Mouse (Mus musculus) thymus, postnatal 36 days (tissue): ENCODE data around the gene Rab3c.

Source experiments
- DNase-seq, 2 experiments: peaks; one replicate each; pipeline ENCODE4 v3.0.0; 2022; ENCODE audit warnings: mixed read lengths in 2 of 2

Rab3c gene

GRCm38 (mm10) chr13:110184963-110185685 is 95.7 kb downstream of the Rab3c start:
- no peak for DNase-seq

GRCm38 (mm10) chr13:110175651-110176050 is 105.1 kb downstream of the Rab3c start:
- DNase-seq = no peak

- no peak for DNase-seq
Measured at GRCm38 (mm10) chr13:110169669-110170068, 111.1 kb downstream of the Rab3c start.

DNA sequence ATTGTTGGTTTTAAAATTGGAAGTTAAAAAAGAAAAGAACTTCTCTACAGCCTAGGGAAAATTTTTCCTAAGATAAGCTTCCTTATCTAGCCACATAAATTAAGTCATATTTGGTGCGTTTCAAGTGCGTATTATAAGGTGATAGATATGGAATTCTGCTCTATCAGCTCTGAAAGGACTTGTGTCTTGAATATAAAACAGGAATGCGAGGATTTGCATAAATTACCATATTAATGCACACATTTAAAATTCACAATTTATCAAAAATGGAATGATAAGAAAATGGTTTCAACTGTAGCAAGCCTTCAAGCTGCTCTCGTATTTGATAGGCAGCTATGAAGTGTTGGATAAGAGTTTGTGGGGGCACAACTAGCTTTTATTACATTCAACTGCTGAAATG is 111.6 kb downstream of the Rab3c start:
- DNase-seq = no peak

GRCm38 (mm10) chr13:110168570-110168969 is 112.2 kb downstream of the Rab3c start:
- no peak for DNase-seq

GRCm38 (mm10) chr13:110166622-110167330 is 114.0 kb downstream of the Rab3c start:
- DNase-seq = no peak

DNA sequence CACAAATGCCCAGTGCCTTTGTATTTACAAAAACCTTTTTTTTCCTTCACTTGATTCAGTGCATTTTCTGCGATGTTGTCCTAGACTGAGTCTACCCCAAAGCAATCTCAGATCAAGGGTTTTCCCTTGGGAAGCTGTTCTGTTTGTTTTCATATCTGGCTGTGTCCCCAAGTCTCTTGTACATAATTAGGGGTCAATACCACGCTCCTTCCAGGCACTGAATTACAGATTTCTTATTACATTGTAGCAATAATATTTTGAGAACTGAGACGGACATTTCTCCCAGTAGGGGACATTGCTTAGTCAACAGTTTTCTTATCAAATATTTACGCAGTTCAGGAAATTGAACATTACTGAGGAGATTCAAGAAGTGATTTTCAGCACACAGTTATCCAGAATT is 120.8 kb downstream of the Rab3c start:
- DNase-seq = no peak

DNA sequence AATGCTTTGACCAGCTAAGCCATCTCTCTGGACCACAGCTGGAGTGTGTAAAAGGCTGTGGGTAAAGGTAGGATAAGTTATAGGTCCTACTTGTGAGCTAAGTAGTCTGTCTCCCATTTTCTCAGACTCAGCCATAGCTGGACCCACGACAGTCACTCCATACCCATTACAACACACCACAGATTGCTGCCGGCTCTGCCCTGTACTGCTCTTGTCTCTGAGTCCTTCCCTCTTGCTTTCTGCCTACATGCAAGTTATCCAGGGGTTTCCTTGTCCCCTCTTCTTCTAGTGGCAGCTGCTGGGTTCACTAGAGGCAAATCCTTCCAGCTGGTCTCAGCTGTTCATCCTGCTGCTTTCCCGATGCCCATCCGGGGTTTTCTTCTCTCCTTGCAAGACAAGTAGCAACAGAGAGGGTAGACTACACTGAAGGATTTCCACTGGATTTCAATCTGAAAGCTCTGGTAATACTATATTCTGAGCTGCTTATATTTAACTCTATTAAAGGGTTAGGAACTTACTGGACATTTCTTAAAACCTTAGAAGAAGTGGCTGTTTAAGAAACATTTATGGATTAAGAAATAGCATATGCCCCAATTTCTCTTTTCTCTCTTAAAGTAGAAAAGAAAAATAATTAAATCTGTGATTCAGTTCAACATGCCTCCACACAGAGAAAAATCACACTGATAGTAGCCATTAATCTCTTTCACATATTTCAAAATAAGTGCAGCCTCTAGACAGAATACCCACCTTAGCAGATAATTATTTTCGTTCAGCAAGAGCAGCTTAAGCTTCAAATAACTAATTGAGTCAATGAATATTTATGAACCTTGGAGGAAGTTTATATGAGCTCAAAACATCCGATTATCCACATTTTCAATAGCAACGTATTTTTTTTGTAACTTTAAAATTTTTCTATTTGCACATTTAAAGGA is 121.9 kb downstream of the Rab3c start:
- DNase-seq = no peak

DNA sequence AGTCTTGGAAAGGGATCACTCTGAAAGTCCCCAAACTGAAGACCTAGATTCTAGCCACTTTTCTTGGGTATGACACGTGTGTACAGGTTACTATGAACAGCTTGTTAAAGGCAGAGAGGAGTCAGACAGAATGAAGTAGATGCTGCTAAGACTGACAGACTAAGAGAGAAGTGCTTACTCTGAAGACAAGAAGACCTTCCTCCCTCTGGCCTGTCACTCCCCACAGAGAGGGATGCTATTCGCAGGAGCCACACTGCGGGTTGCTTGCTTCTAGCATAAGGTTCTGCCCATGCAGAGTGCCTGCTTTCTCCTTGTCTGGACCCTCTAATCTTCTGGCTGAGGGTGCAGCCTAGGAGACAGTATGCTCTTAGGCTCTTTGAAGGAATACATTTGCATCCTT is 135.3 kb downstream of the Rab3c start:
- DNase-seq = no peak

- no peak for DNase-seq
Measured at GRCm38 (mm10) chr13:110145019-110145418, 135.8 kb downstream of the Rab3c start.

- DNase-seq = no peak
Measured at GRCm38 (mm10) chr13:110139339-110139738, 141.5 kb downstream of the Rab3c start.

DNA sequence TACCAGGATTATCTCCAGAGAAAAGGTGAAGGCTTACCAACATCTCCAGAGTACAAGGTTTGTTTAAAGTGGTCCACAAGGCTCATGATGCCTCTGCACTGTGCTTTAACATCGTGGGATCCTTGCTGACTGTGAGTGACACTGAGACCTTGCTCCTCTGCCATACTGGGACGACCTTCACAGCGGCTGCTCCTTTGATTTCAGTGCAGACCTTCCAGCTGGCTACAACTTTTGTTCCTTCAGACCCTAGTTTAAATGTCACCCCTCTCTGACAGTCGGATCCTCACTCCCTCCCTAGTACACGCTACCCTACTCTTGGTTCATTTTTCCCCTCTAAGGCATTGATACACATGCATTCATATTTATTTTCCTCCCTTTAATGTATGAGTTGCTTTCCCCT is 142.2 kb downstream of the Rab3c start:
- no peak for DNase-seq

GRCm38 (mm10) chr13:110127613-110128258 is 153.1 kb downstream of the Rab3c start:
- DNase-seq = no peak

GRCm38 (mm10) chr13:110122825-110123224 is 158.0 kb downstream of the Rab3c start:
- DNase-seq = no peak

GRCm38 (mm10) chr13:110116892-110117291 is 163.9 kb downstream of the Rab3c start:
- no peak for DNase-seq

DNA sequence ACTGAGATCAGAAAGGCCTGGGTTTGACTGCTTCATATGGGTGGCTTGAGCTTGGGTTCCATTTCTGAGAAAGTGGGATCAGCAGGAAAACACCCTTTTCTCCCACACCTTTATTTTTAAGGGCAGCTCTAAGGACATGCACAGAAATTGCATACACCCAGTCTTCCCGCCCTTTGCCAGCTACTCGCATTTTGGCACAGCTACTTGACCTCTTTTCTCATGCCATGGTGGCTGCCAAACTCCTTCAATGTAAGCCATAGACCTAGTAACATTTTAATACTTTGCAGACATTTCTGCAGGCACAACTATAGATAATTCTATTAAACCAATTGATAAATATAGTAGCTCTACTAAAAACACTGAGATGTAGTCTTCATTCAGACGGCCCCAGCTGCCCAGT is 164.5 kb downstream of the Rab3c start:
- DNase-seq = no peak

GRCm38 (mm10) chr13:110114870-110115645 is 165.7 kb downstream of the Rab3c start:
- DNase-seq = no peak

DNA sequence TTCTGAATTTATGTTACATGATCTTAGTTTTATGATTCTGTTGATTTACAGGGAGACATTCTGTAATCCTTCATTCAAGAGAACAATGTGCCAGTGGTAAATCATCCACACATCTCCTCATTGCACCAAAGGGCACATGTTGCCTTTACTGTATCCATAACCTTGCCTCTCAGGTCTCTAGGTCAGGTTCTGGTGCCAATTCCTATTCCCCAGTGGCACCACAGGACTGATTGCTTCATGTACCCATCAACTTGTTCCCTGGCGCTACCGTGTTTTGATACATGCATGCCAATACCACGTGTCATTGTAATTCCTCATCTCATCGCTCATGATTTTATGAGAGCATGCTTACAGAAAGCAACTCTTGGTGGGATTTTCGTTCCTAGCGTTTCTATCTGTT is 167.1 kb downstream of the Rab3c start:
- no peak for DNase-seq

- no peak for DNase-seq
Measured at GRCm38 (mm10) chr13:110097424-110098050, 183.3 kb downstream of the Rab3c start.

DNA sequence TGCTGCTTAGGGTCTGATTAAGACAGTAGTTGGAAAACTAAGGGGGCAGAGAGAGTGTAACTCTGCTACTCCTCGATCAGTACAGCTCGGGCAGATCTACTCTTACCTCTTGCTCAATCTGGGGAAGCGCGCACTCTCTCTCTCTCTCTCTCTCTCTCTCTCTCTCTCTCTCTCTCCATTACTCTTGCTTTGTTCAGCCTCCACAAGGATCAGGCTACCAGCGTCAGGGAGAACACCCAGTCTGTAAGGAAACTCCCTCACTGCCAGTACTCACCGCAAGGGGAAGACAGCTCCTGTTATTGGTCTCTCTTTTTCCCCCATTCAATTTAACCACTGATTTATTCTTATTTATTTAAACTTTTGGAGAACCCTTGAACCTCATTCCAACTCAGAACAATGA is 185.8 kb downstream of the Rab3c start:
- no peak for DNase-seq
